Mouse (Mus musculus) liver, postnatal 0 days (tissue): ENCODE measurements at regions not wholly inside any gene's neighbourhood (a gene's known extent, or its start where the extent isn't known, plus 50 kb on each side); places are given as distances from the start of the nearest gene placed in this dataset.

Source experiments
- CTCF ChIP-seq: sonication (generic); IDR thresholded peaks from 2 replicates; pipeline ENCODE4 v1.5.1; 2016; ENCODE audit warnings: antibody characterized with exemption, low read depth
- EP300 ChIP-seq: IDR thresholded peaks from 2 replicates; pipeline ENCODE4 v1.6.1; 2016; ENCODE audit warnings: antibody characterized with exemption, low read depth, mild to moderate bottlenecking

- no peak for TF ChIP-seq CTCF
- no peak for TF ChIP-seq EP300
Measured at GRCm38 (mm10) chr11:63287766-63288165, 159.0 kb downstream of the Pmp22 start.
